Mouse (Mus musculus) intestine, embryonic 15.5 days (tissue): Measurements from ENCODE around the gene Marcks. TPM values are rescaled to one million over a fixed set of nuclear protein-coding genes. Genes with fewer than 3 reads are reported as not detected.

Experiments used
- ATAC-seq: fragments of 200-750 bp; cut with Nextera tagmentation; 2 replicates; pipeline ENCODE4 v1.8.0; 2017; ENCODE audit warnings: moderate TSS enrichment, moderate library complexity
- H3K27ac ChIP-seq: fragments of 300-500 bp; sonication (generic); 2 replicates; pipeline ENCODE4 v1.5.1; 2015; ENCODE audit warnings: mild to moderate bottlenecking, inconsistent platforms
- H3K27me3 ChIP-seq: fragments of 300-500 bp; sonication (generic); replicated peaks from 2 replicates; pipeline ENCODE4 v1.6.1; 2015; ENCODE audit warnings: inconsistent platforms
- H3K36me3 ChIP-seq: fragments of 300-500 bp; sonication (generic); 2 replicates; pipeline ENCODE4 v1.6.1; 2015; ENCODE audit warnings: inconsistent platforms
- H3K4me1 ChIP-seq: fragments of 300-500 bp; sonication (generic); replicated peaks from 2 replicates; pipeline ENCODE4 v1.6.1; 2015; ENCODE audit warnings: inconsistent platforms
- H3K4me2 ChIP-seq: fragments of 300-500 bp; sonication (generic); replicated peaks from 2 replicates; pipeline ENCODE4 v1.6.1; 2015; ENCODE audit warnings: mild to moderate bottlenecking, inconsistent platforms
- H3K4me3 ChIP-seq: fragments of 300-500 bp; sonication (generic); replicated peaks from 2 replicates; pipeline ENCODE4 v1.5.1; 2015; ENCODE audit warnings: inconsistent platforms
- H3K9ac ChIP-seq: fragments of 300-500 bp; sonication (generic); 2 replicates; pipeline ENCODE4 v1.6.1; 2015; ENCODE audit warnings: inconsistent platforms
- H3K9me3 ChIP-seq: fragments of 300-500 bp; sonication (generic); 2 replicates; pipeline ENCODE4 v1.6.1; 2016; ENCODE audit warnings: inconsistent platforms
- WGBS: fragments of 180-500 bp; shearing (Covaris S2); methylation state at CpG from one replicate; pipeline ENCODE4 v1.1.7; 2015; 5-methylcytosine and 5-hydroxymethylcytosine counted together
- polyA plus RNA-seq: library from polyadenylated mRNA; unstranded; fragments of >200 nt; fragmentation: Nextera tagmentation; extraction: Ambion mirVana; gene quantifications from 2 replicates; pipeline ENCODE4 v1.2.1, GENCODE M21; 2015

Gene Marcks
- polyA plus RNA-seq, 1 experiment from 2014 or later, result 91.5 TPM

GRCm38 (mm10) chr10:37132671-37133070 is 6.0 kb downstream of the Marcks start:
- Histone ChIP-seq H3K9ac (no peak overlapping the region), H3K27me3 (no peaks in the 10 kb centered on the region), H3K36me3 (no peaks in the 10 kb centered on the region), H3K4me2 (no peak overlapping the region), H3K4me3 (no peak overlapping the region), H3K4me1 (no peaks in the 10 kb centered on the region), H3K9me3 (no peaks in the 10 kb centered on the region), H3K27ac (no peak overlapping the region)
- no peak for ATAC-seq
- 97% methylated on average over 4 of the region's 4 CpGs for WGBS

- 76% methylated on average over 3 of the region's 3 CpGs for WGBS
- Histone ChIP-seq H3K27me3 (no peaks in the 10 kb centered on the region), H3K36me3 (no peaks in the 10 kb centered on the region), H3K4me2 (no peak overlapping the region), H3K4me1 (no peaks in the 10 kb centered on the region), H3K4me3 (no peak overlapping the region), H3K27ac (no peak overlapping the region), H3K9me3 (no peaks in the 10 kb centered on the region), H3K9ac (no peak overlapping the region)
- ATAC-seq, result no peak
Measured at GRCm38 (mm10) chr10:37129652-37130051, 9.1 kb downstream of the Marcks start.

- no peaks in the 10 kb centered on the region for H3K36me3 ChIP-seq
- no peaks in the 10 kb centered on the region for H3K9me3 ChIP-seq
- no peak for ATAC-seq
- no peaks in the 10 kb centered on the region for H3K27me3 ChIP-seq
- H3K27ac ChIP-seq, result no peak overlapping the region
- no peak overlapping the region for H3K4me3 ChIP-seq
- H3K4me2 ChIP-seq, result no peak overlapping the region
- H3K9ac ChIP-seq, result no peak overlapping the region
- H3K4me1 ChIP-seq, result no peaks in the 10 kb centered on the region
- WGBS, result 85% methylated on average over 2 of the region's 2 CpGs
Measured at GRCm38 (mm10) chr10:37115329-37115728, 23.4 kb downstream of the Marcks start.

- Histone ChIP-seq H3K4me1 (no peaks in the 10 kb centered on the region), H3K4me2 (no peak overlapping the region), H3K27ac (no peak overlapping the region), H3K9me3 (no peaks in the 10 kb centered on the region), H3K27me3 (no peaks in the 10 kb centered on the region), H3K4me3 (no peak overlapping the region), H3K9ac (no peak overlapping the region), H3K36me3 (no peaks in the 10 kb centered on the region)
- 54% methylated on average over 4 of the region's 4 CpGs for WGBS
- ATAC-seq, result no peak
Measured at GRCm38 (mm10) chr10:37112812-37113211, 25.9 kb downstream of the Marcks start.

- Histone ChIP-seq H3K36me3 (no peaks in the 10 kb centered on the region), H3K9ac (no peak overlapping the region), H3K27ac (no peak overlapping the region), H3K4me3 (no peak overlapping the region), H3K4me2 (no peak overlapping the region), H3K9me3 (no peaks in the 10 kb centered on the region), H3K27me3 (no peaks in the 10 kb centered on the region), H3K4me1 (no peaks in the 10 kb centered on the region)
- 58% methylated on average over 3 of the region's 3 CpGs for WGBS
- 0 out of 2 replicates have a peak, but pooled peaks have one; percentile 63 for ATAC-seq
Measured at GRCm38 (mm10) chr10:37112362-37112761, 26.4 kb downstream of the Marcks start.

- H3K4me1 ChIP-seq, result no peaks in the 10 kb centered on the region
- H3K36me3 ChIP-seq, result no peaks in the 10 kb centered on the region
- WGBS, result 59% methylated on average over 2 of the region's 2 CpGs
- no peak overlapping the region for H3K9ac ChIP-seq
- no peaks in the 10 kb centered on the region for H3K27me3 ChIP-seq
- H3K27ac ChIP-seq, result no peak overlapping the region
- ATAC-seq, result no peak
- H3K4me3 ChIP-seq, result no peak overlapping the region
- no peaks in the 10 kb centered on the region for H3K9me3 ChIP-seq
- H3K4me2 ChIP-seq, result no peak overlapping the region
Measured at GRCm38 (mm10) chr10:37111432-37111831, 27.3 kb downstream of the Marcks start.

GRCm38 (mm10) chr10:37106871-37107627 is 31.7 kb downstream of the Marcks start:
- no peak for ATAC-seq
- Histone ChIP-seq H3K36me3 (no peaks in the 10 kb centered on the region), H3K9me3 (no peaks in the 10 kb centered on the region)

GRCm38 (mm10) chr10:37106303-37106702 is 32.4 kb downstream of the Marcks start:
- no peak overlapping the region for H3K4me3 ChIP-seq
- no peak overlapping the region for H3K9ac ChIP-seq
- 91% methylated on average over 8 of the region's 8 CpGs for WGBS
- H3K4me1 ChIP-seq, result no peaks in the 10 kb centered on the region
- no peak for ATAC-seq
- no peaks in the 10 kb centered on the region for H3K36me3 ChIP-seq
- H3K4me2 ChIP-seq, result no peak overlapping the region
- H3K27me3 ChIP-seq, result no peaks in the 10 kb centered on the region
- H3K9me3 ChIP-seq, result no peaks in the 10 kb centered on the region
- H3K27ac ChIP-seq, result no peak overlapping the region

More at GRCm38 (mm10) chr10:37106871-37107627, 31.7 kb downstream of the Marcks start:
- Histone ChIP-seq H3K9ac (no peak overlapping the region), H3K27me3 (no peaks in the 10 kb centered on the region), H3K4me1 (no peaks in the 10 kb centered on the region), H3K27ac (no peak overlapping the region), H3K4me2 (no peak overlapping the region), H3K4me3 (no peak overlapping the region)
- 68% methylated on average over 4 of the region's 4 CpGs for WGBS

- Histone ChIP-seq H3K4me1 (no peaks in the 10 kb centered on the region), H3K9ac (no peak overlapping the region), H3K4me3 (no peak overlapping the region), H3K27ac (no peak overlapping the region), H3K27me3 (no peaks in the 10 kb centered on the region), H3K9me3 (no peaks in the 10 kb centered on the region), H3K4me2 (no peak overlapping the region), H3K36me3 (no peaks in the 10 kb centered on the region)
- 59% methylated on average over 4 of the region's 4 CpGs for WGBS
- ATAC-seq, result no peak
Measured at GRCm38 (mm10) chr10:37102227-37103080, 36.3 kb downstream of the Marcks start.

GRCm38 (mm10) chr10:37101733-37102132 is 37.0 kb downstream of the Marcks start:
- no peak for ATAC-seq
- H3K9me3 ChIP-seq, result no peaks in the 10 kb centered on the region
- WGBS, result 83% methylated on average over 2 of the region's 2 CpGs
- no peak overlapping the region for H3K9ac ChIP-seq
- H3K4me2 ChIP-seq, result no peak overlapping the region
- no peak overlapping the region for H3K27ac ChIP-seq
- no peaks in the 10 kb centered on the region for H3K36me3 ChIP-seq
- H3K27me3 ChIP-seq, result no peaks in the 10 kb centered on the region
- H3K4me3 ChIP-seq, result no peak overlapping the region
- H3K4me1 ChIP-seq, result no peaks in the 10 kb centered on the region

- Histone ChIP-seq H3K4me3 (no peak overlapping the region), H3K36me3 (no peaks in the 10 kb centered on the region), H3K4me1 (no peaks in the 10 kb centered on the region), H3K9me3 (no peaks in the 10 kb centered on the region), H3K4me2 (no peak overlapping the region), H3K27ac (no peak overlapping the region), H3K9ac (no peak overlapping the region), H3K27me3 (no peaks in the 10 kb centered on the region)
- ATAC-seq, result no peak
- 83% methylated on average over 3 of the region's 3 CpGs for WGBS
Measured at GRCm38 (mm10) chr10:37096529-37096928, 42.2 kb downstream of the Marcks start.

GRCm38 (mm10) chr10:37095803-37096202 is 42.9 kb downstream of the Marcks start:
- H3K4me2 ChIP-seq, result no peak overlapping the region
- H3K9me3 ChIP-seq, result no peaks in the 10 kb centered on the region
- no peak overlapping the region for H3K4me3 ChIP-seq
- no peak overlapping the region for H3K27ac ChIP-seq
- no peaks in the 10 kb centered on the region for H3K27me3 ChIP-seq
- H3K36me3 ChIP-seq, result no peaks in the 10 kb centered on the region
- H3K4me1 ChIP-seq, result no peaks in the 10 kb centered on the region
- WGBS, result 55% methylated on average over 6 of the region's 6 CpGs
- H3K9ac ChIP-seq, result no peak overlapping the region
- ATAC-seq, result no peak
